Mouse (Mus musculus): ENCODE data around the gene Chpf2. TPM values are rescaled to one million over a fixed set of nuclear protein-coding genes. Genes with fewer than 3 reads are reported as not detected.
"Not testable (repeated sequence)": the region's sequence is repeated elsewhere in the genome, so short reads cannot be mapped to it uniquely, and the experiment has no call there.

Chpf2 gene
- total and polyA plus RNA-seq, 3 experiments: 7.3 to 19.9 (median 15.8) TPM

- no peak overlapping the region for H3K4me3 ChIP-seq (ENCODE audit: low read depth, low read length)
- no peaks in the 10 kb centered on the region for H3K36me3 ChIP-seq (replicated peaks)
- 0 out of 2 replicates have a peak, but pooled peaks cover 2% of the 10 kb centered on the region for H3K4me1 ChIP-seq (ENCODE audit: insufficient read depth, low read depth, low read length)
- TF ChIP-seq CTCF (IDR thresholded peaks at IDR 0.05; ENCODE audit: low read depth, low read length) (no peak), TAL1 (conservative IDR thresholded peaks at IDR 0.05; ENCODE audit: low read depth, low read length) (no peak), GATA2 (IDR thresholded peaks at IDR 0.05; ENCODE audit: borderline replicate concordance, low read depth, low read length) (no peak), GATA1 (IDR thresholded peaks at IDR 0.05; ENCODE audit: borderline replicate concordance, low read length) (no peak), POLR2AphosphoS5 (IDR thresholded peaks at IDR 0.05; ENCODE audit: insufficient replicate concordance, low read depth, low read length) (no peak)
- no peak for DNase-seq (ENCODE audit: low spot score)
- ATAC-seq (ENCODE audit: extremely low read depth, insufficient number of reproducible peaks, low FRiP score, poor library complexity, severe bottlenecking): no peak
- no peaks in the 10 kb centered on the region for H3K9me3 ChIP-seq (replicated peaks)
- peaks cover 43% of the 10 kb centered on the region for H3K27me3 ChIP-seq (ENCODE audit: insufficient read depth, low read length)
Measured at GRCm38 (mm10) chr5:24542643-24543042, 43.9 kb upstream of the Chpf2 start.

GRCm38 (mm10) chr5:24550598-24551316, 35.8 kb upstream of the Chpf2 start:
- no peak for TF ChIP-seq POLR2AphosphoS5 (IDR thresholded peaks at IDR 0.05; ENCODE audit: insufficient replicate concordance, low read depth, low read length)
- no peak for TF ChIP-seq TAL1 (conservative IDR thresholded peaks at IDR 0.05; ENCODE audit: low read depth, low read length)
- TF ChIP-seq GATA1 (IDR thresholded peaks at IDR 0.05; ENCODE audit: borderline replicate concordance, low read length): no peak
- TF ChIP-seq GATA2 (IDR thresholded peaks at IDR 0.05; ENCODE audit: borderline replicate concordance, low read depth, low read length): no peak
- no peak for TF ChIP-seq CTCF (IDR thresholded peaks at IDR 0.05; ENCODE audit: low read depth, low read length)
- Histone ChIP-seq H3K27me3 (ENCODE audit: insufficient read depth, low read length) (peaks cover 55% of the 10 kb centered on the region), H3K4me1 (ENCODE audit: insufficient read depth, low read depth, low read length) (no peaks in the 10 kb centered on the region), H3K4me3 (ENCODE audit: low read depth, low read length) (no peak overlapping the region), H3K36me3 (replicated peaks) (no peaks in the 10 kb centered on the region), H3K9me3 (replicated peaks) (no peaks in the 10 kb centered on the region)
- DNase-seq (ENCODE audit: low spot score): no peak
- no peak for ATAC-seq (ENCODE audit: extremely low read depth, insufficient number of reproducible peaks, low FRiP score, poor library complexity, severe bottlenecking)

DNA sequence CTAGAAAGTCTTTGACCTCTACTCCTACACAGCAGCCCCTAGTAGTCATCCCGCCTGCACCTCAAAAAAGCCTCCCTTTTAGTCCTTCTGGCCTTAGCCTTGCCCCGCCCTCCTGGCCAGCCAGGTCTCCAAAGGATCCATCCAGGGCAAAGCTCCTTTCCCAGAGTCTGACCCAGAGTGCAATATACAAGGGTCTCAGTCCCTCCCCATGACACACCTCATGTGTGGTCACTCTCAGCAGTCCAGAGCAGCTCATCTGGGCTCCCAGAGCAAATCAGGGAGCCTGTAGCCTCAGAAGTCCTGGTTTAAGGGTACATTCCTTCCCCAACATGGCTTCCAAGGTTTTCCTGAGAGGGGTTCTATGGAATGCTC, 35.2 kb upstream of the Chpf2 start:
- Histone ChIP-seq H3K9me3 (replicated peaks) (no peaks in the 10 kb centered on the region), H3K4me1 (ENCODE audit: insufficient read depth, low read depth, low read length) (no peaks in the 10 kb centered on the region), H3K27me3 (ENCODE audit: insufficient read depth, low read length) (peaks cover 53% of the 10 kb centered on the region), H3K4me3 (ENCODE audit: low read depth, low read length) (no peak overlapping the region), H3K36me3 (replicated peaks) (no peaks in the 10 kb centered on the region)
- ATAC-seq (ENCODE audit: extremely low read depth, insufficient number of reproducible peaks, low FRiP score, poor library complexity, severe bottlenecking) (no peak), DNase-seq (ENCODE audit: low spot score) (no peak)
- TF ChIP-seq POLR2AphosphoS5 (IDR thresholded peaks at IDR 0.05; ENCODE audit: insufficient replicate concordance, low read depth, low read length) (no peak), GATA2 (IDR thresholded peaks at IDR 0.05; ENCODE audit: borderline replicate concordance, low read depth, low read length) (no peak), TAL1 (conservative IDR thresholded peaks at IDR 0.05; ENCODE audit: low read depth, low read length) (no peak), CTCF (IDR thresholded peaks at IDR 0.05; ENCODE audit: low read depth, low read length) (no peak), GATA1 (IDR thresholded peaks at IDR 0.05; ENCODE audit: borderline replicate concordance, low read length) (no peak)

GRCm38 (mm10) chr5:24553621-24554244, 32.8 kb upstream of the Chpf2 start:
- H3K4me1 ChIP-seq (ENCODE audit: insufficient read depth, low read depth, low read length): no peaks in the 10 kb centered on the region
- TF ChIP-seq POLR2AphosphoS5 (IDR thresholded peaks at IDR 0.05; ENCODE audit: insufficient replicate concordance, low read depth, low read length) (no peak), GATA1 (IDR thresholded peaks at IDR 0.05; ENCODE audit: borderline replicate concordance, low read length) (no peak), GATA2 (IDR thresholded peaks at IDR 0.05; ENCODE audit: borderline replicate concordance, low read depth, low read length) (no peak), TAL1 (conservative IDR thresholded peaks at IDR 0.05; ENCODE audit: low read depth, low read length) (no peak), CTCF (IDR thresholded peaks at IDR 0.05; ENCODE audit: low read depth, low read length) (no peak)
- ATAC-seq (ENCODE audit: extremely low read depth, insufficient number of reproducible peaks, low FRiP score, poor library complexity, severe bottlenecking) (no peak), DNase-seq (ENCODE audit: low spot score) (no peak)
- H3K4me3 ChIP-seq (ENCODE audit: low read depth, low read length): no peak overlapping the region
- H3K9me3 ChIP-seq (replicated peaks): no peaks in the 10 kb centered on the region
- no peaks in the 10 kb centered on the region for H3K36me3 ChIP-seq (replicated peaks)
- peaks cover 52% of the 10 kb centered on the region for H3K27me3 ChIP-seq (ENCODE audit: insufficient read depth, low read length)

GRCm38 (mm10) chr5:24555335-24555734, 31.2 kb upstream of the Chpf2 start:
- H3K4me3 ChIP-seq (ENCODE audit: low read depth, low read length): not testable (repeated sequence)

DNA sequence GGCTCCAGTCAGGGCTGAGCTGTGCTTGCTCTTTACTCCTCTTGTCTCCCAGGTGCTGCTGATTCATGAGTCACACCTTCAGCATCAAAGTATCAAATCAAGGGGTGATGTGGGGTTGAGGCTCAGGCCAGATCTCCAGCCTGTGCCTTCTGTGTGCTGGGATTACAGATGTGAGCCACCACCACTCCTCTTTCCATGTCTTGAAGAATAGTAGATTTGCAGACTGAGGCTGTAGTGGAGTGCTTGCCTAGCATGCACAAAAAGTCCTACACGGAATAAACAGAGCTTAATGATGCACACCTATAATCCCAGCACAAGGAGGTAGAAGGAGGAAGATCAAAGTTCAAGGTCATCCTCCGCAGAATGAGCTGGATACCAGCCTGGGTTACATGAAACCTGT, 29.8 kb upstream of the Chpf2 start, which contains the start of gene 4931409K22Rik:
TSS of gene 4931409K22Rik (minus strand) at position 101 of the 400 bp plus-strand sequence.
- Histone ChIP-seq H3K36me3 (replicated peaks) (no peaks in the 10 kb centered on the region), H3K4me1 (ENCODE audit: insufficient read depth, low read depth, low read length) (no peaks in the 10 kb centered on the region), H3K9me3 (replicated peaks) (no peaks in the 10 kb centered on the region), H3K4me3 (ENCODE audit: low read depth, low read length) (no peak within 1 kb of the TSS), H3K27me3 (ENCODE audit: insufficient read depth, low read length) (peaks cover 33% of the 10 kb centered on the region)
- ATAC-seq (ENCODE audit: extremely low read depth, insufficient number of reproducible peaks, low FRiP score, poor library complexity, severe bottlenecking): no peak
- no peak for TF ChIP-seq POLR2AphosphoS5 (IDR thresholded peaks at IDR 0.05; ENCODE audit: insufficient replicate concordance, low read depth, low read length)
- TF ChIP-seq CTCF (IDR thresholded peaks at IDR 0.05; ENCODE audit: low read depth, low read length): no peak
- no peak for TF ChIP-seq GATA1 (IDR thresholded peaks at IDR 0.05; ENCODE audit: borderline replicate concordance, low read length)
- TF ChIP-seq TAL1 (conservative IDR thresholded peaks at IDR 0.05; ENCODE audit: low read depth, low read length): no peak
- TF ChIP-seq GATA2 (IDR thresholded peaks at IDR 0.05; ENCODE audit: borderline replicate concordance, low read depth, low read length): no peak
- DNase-seq (ENCODE audit: low spot score): no peak

More at GRCm38 (mm10) chr5:24555335-24555734, 31.2 kb upstream of the Chpf2 start:
- peaks cover 46% of the 10 kb centered on the region for H3K27me3 ChIP-seq (ENCODE audit: insufficient read depth, low read length)
- H3K4me1 ChIP-seq (ENCODE audit: insufficient read depth, low read depth, low read length); H3K36me3 ChIP-seq (replicated peaks); ATAC-seq (ENCODE audit: extremely low read depth, insufficient number of reproducible peaks, low FRiP score, poor library complexity, severe bottlenecking); H3K9me3 ChIP-seq (replicated peaks); DNase-seq (ENCODE audit: low spot score): not testable (repeated sequence)

Data from G1E (cell line).